Mouse (Mus musculus) kidney, adult 2 months (tissue): ENCODE measurements around the gene Rptor. TPM values are rescaled to one million over a fixed set of nuclear protein-coding genes. Genes with fewer than 3 reads are reported as not detected.

Experiments used
- DNase-seq: peaks from one replicate; pipeline ENCODE4 v3.0.0; 2021
- H3K27ac ChIP-seq: fragments of 200-500 bp; 2 replicates; pipeline ENCODE4 v1.5.1; 2012; ENCODE audit warnings: low read depth, low read length, control low read depth, inconsistent platforms; ENCODE audit not compliant: insufficient read depth
- H3K27me3 ChIP-seq: fragments of 200-500 bp; replicated peaks from 2 replicates; pipeline ENCODE4 v1.6.1; 2012; ENCODE audit warnings: mild to moderate bottlenecking, moderate library complexity, low read length, inconsistent platforms; ENCODE audit not compliant: control insufficient read depth, insufficient read depth
- H3K36me3 ChIP-seq: fragments of 200-500 bp; 2 replicates; pipeline ENCODE4 v1.6.1; 2012; ENCODE audit warnings: mild to moderate bottlenecking, moderate library complexity, low read length, inconsistent platforms; ENCODE audit not compliant: control insufficient read depth, insufficient read depth
- H3K4me1 ChIP-seq: fragments of 200-500 bp; 2 replicates; pipeline ENCODE4 v1.6.1; 2011; ENCODE audit warnings: low read length; ENCODE audit not compliant: control insufficient read depth, insufficient read depth
- H3K4me3 ChIP-seq: fragments of 200-500 bp; 2 replicates; pipeline ENCODE4 v1.5.1; 2011; ENCODE audit warnings: mild to moderate bottlenecking, low read depth, low read length, control low read depth; ENCODE audit not compliant: insufficient read depth
- CTCF ChIP-seq: fragments of 200-500 bp; conservative IDR thresholded peaks from 2 replicates; pipeline ENCODE4 v1.5.1; 2011; ENCODE audit warnings: low read depth, mild to moderate bottlenecking, control low read depth, low read length, moderate library complexity, mixed read lengths; ENCODE audit not compliant: insufficient read depth, insufficient read length
- POLR2A ChIP-seq: fragments of 200-500 bp; IDR thresholded peaks from one replicate; pipeline ENCODE4 v1.6.1; 2011; ENCODE audit warnings: low read depth, low read length, control low read depth
- WGBS: fragments of 180-500 bp; shearing (Covaris S2); methylation state at CpG from one replicate; pipeline ENCODE4 v1.1.7; 2018; 5-methylcytosine and 5-hydroxymethylcytosine counted together
- polyA plus RNA-seq: library from polyadenylated mRNA; depleted of rRNA; stranded (reverse); fragments of >200 nt; gene quantifications from 2 replicates; pipeline ENCODE4 v1.2.3, GENCODE M21; 2012

Gene Rptor
- polyA plus RNA-seq, 1 experiment: 20.7 TPM

DNA sequence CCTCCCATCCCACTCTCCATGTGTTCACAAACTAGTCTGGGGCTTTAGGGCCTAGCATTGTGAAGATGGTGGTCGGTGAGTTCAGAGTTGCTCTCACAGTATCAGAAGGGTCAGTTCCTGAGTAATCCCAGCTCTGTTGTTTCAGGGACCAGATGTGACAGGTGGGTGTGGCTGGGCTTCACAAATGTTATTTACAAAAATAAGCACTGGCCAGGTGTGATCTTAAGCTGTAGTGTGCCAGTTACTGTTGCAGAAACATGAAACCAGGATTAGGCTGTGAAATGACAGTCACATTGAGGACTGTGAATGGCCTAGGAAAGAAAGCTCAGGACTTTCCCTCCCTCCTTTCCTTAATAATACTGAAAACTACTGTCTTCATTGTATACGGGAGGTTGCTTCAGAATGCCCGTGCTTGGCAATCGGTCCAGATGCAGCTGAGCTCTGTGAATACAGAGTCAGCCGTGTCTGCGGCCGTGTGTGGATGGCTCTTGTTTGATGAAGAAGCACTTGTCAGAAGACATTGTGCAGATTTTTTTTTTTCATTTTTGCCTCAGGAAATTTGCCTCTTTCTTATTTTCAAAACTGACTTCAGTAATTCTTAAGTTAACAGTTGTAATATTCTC lies 156.1 kb downstream of the Rptor start:
- H3K4me1 ChIP-seq: peaks cover 3% of the 10 kb centered on the region; the same call in 1 of the 2 replicates
- 84% methylated on average over 7 of the region's 7 CpGs for whole genome bisulfite sequencing
- H3K36me3 ChIP-seq: no peaks in the 10 kb centered on the region
- TF ChIP-seq CTCF: no peak
- TF ChIP-seq POLR2A: no peak
- H3K27me3 ChIP-seq: no peaks in the 10 kb centered on the region
- no peak for DNase-seq
- no peak overlapping the region for H3K27ac ChIP-seq
- no peak overlapping the region for H3K4me3 ChIP-seq

DNA sequence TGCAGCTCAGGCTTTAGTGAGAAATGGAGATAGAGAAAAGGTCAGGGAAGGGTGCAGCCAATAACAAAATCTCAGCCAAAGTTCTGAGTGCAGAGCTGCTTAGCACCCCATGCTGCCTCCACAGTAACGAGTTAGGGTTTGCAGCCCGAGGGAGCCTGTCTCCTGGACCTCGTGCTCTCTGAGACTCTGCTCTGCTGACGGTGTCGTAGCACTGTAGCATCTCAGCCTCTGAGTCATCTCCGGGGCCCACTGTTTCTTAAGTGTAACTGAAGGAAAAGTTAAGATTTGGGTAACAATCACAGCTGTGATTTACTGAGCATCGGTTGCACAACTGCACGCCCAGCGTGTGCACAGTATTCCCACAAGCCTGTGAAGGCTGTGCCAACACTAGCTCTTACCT lies 160.2 kb downstream of the Rptor start:
- Histone ChIP-seq H3K36me3 (no peaks in the 10 kb centered on the region), H3K27me3 (no peaks in the 10 kb centered on the region), H3K27ac (no peak overlapping the region), H3K4me1 (peaks cover 3% of the 10 kb centered on the region; the same call in 1 of the 2 replicates), H3K4me3 (no peak overlapping the region)
- 90% methylated on average over 9 of the region's 9 CpGs for WGBS
- no peak for DNase-seq
- TF ChIP-seq POLR2A: no peak
- no peak for TF ChIP-seq CTCF

DNA sequence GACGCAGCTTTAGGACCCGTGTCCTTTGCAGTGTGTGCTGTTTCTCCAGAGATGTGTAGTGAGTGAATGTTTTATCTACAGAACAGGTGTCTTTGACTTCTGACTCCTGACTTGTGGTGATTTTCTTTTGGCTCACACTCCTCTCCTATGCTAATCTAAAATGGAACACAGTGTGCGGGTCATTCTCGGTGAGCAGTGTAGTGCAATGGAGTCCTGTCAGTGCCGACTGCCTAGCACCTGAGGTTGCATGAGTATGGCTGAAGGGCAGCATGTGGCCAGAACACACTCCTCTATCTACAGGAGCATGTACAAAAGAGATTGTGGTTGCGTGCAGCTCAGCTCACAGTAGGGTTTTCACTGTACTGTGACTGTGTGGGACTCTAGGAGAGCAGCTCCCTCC lies 163.3 kb downstream of the Rptor start:
- whole genome bisulfite sequencing: 94% methylated on average over 6 of the region's 6 CpGs
- no peak overlapping the region for H3K4me3 ChIP-seq
- no peak overlapping the region for H3K27ac ChIP-seq
- H3K27me3 ChIP-seq: no peaks in the 10 kb centered on the region
- DNase-seq: no peak
- peaks cover 3% of the 10 kb centered on the region; the same call in 1 of the 2 replicates for H3K4me1 ChIP-seq
- H3K36me3 ChIP-seq: no peaks in the 10 kb centered on the region
- no peak for TF ChIP-seq POLR2A
- TF ChIP-seq CTCF: no peak

DNA sequence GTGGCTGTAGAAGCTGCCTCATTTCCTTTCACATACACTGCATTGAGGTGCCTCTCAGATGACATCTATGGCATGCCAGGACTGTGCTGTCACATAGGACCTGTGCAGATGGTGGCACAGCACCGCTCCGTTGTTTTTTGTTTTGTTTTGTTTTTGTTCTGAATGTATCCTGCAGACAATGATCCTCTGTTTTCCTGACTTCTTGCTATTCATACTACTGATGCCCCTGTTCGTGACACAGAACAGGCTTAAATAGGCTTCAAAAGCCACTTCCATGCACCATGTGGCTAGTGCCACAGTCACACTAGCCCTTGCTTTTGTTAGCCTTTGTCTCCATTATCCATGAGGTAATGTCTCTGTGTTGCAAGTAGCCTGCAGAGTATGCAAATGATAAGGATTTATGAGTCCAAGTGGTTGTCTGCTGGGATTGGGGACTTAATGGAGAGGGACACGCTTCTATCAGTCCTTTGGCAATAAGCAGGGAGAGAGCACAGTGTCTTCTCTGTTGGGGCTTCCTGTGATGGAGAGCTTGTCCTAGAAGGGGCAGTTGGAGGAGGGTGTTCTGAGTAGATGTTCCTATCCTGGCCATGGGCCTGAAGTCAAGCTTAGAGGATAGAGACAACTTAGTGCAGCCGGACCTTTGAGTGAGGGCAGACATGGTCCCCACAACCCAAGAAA lies 164.2 kb downstream of the Rptor start:
- 96% methylated on average over 5 of the region's 5 CpGs for WGBS
- H3K36me3 ChIP-seq: no peaks in the 10 kb centered on the region
- DNase-seq: no peak
- no peaks in the 10 kb centered on the region for H3K27me3 ChIP-seq
- no peak overlapping the region for H3K4me3 ChIP-seq
- H3K4me1 ChIP-seq: no peaks in the 10 kb centered on the region
- H3K27ac ChIP-seq: no peak overlapping the region
- no peak for TF ChIP-seq CTCF
- no peak for TF ChIP-seq POLR2A

DNA sequence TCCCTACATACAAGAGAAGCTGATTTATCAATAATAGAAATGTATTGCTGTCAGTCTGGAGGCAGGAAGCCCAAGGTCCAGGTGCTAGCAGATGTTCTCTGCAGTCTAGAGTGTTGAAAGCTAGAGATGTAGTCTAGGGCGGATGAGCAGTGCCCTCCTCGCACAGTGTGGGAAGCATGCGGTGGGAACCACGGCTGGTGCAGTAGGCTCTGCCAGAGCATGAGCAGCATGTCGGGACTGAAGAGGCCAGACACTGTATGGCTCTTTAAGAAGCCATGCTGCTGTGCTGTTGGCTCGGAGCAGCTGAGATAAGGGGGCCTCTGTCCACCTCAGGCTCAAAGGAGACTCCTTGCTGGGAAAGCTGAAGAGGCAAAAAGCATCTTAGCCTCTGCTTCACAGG lies 164.8 kb downstream of the Rptor start:
- WGBS: 91% methylated on average over 6 of the region's 6 CpGs
- Histone ChIP-seq H3K4me3 (no peak overlapping the region), H3K4me1 (no peaks in the 10 kb centered on the region), H3K27ac (no peak overlapping the region), H3K27me3 (no peaks in the 10 kb centered on the region), H3K36me3 (no peaks in the 10 kb centered on the region)
- no peak for DNase-seq
- TF ChIP-seq CTCF (no peak), POLR2A (no peak)

DNA sequence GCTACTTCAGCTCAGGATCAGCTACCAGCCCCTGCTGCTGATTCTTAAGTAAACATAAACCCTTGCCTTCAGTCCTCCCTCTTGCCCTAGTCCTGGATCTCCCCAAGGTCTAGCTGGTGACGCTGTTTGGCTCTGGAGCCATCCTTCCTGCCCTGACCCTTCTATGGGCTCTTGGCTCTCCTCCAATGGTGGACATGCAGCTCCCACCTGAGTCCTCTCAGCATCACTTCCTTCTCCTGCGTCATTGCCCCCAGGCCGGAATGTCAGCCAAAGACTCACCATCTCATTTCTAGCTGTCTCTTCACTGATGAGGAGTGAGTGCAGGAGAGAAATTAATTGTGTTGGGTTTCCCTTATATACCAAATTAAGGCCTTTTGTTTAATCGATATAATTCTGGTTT lies 165.8 kb downstream of the Rptor start:
- H3K36me3 ChIP-seq: no peaks in the 10 kb centered on the region
- TF ChIP-seq CTCF: no peak
- TF ChIP-seq POLR2A: no peak

DNA sequence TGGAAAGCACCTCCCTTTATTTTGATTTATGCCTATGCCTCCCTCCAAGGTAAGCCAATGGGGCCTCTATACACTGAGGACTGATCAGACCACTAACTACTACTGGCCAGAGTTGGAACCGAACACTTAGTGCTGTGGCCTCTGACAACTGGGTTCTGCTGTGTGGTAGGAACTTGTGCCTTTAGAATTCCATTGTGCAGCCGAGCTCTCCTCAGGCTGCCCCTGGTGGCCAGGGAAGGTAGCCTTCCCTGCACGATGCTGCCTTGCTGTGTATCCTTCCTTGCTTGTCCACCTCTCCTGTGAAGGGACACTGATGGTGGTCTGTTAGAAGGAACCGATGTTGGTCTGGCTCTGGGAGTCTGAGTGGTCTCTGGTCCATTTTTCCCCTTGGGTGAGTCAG lies 167.0 kb downstream of the Rptor start:
- Histone ChIP-seq H3K36me3 (no peaks in the 10 kb centered on the region), H3K27me3 (no peaks in the 10 kb centered on the region), H3K4me3 (no peak overlapping the region), H3K27ac (no peak overlapping the region), H3K4me1 (no peaks in the 10 kb centered on the region)
- no peak for TF ChIP-seq POLR2A
- TF ChIP-seq CTCF: peak; percentile 54
- WGBS: 65% methylated on average over 4 of the region's 4 CpGs
- DNase-seq: no peak

More for the DNA sequence above, 165.8 kb downstream of the Rptor start:
- no peak overlapping the region for H3K27ac ChIP-seq
- WGBS: 79% methylated on average over 4 of the region's 4 CpGs
- H3K4me3 ChIP-seq: no peak overlapping the region
- DNase-seq: no peak
- no peaks in the 10 kb centered on the region for H3K4me1 ChIP-seq
- no peaks in the 10 kb centered on the region for H3K27me3 ChIP-seq
